8 mouse cellular contexts compared by ENCODE assay signal in the genomic region with DNA sequence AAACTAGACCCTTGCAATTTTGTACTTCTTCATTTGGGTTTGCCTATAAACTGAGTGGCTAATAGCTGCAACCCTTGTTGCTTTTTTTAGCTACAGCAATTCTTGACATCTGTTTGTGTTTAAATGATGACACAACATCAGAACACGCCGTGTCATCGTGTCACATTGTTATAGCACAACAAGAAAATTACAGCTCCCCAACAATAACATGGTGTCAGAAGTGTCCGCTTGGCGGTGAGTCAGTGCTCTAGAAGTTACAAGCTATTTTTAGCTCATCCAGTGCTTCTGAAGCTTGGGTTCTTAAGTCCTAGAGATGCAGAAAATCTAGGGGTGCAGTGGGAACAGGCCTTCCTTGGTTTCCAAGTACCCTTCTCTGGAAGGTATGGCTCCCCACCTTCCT. TPM values are rescaled to one million over a fixed set of nuclear protein-coding genes. Genes with fewer than 3 reads are reported as not detected.
DNase-seq lines count a peak whose midpoint lies in the region; ATAC-seq lines count a peak whose summit lies in the region.

No protein-coding gene starts in this region.

- H3K9me3 ChIP-seq in heart, embryonic 14.5 days (ENCODE audit: control insufficient read depth, low read length), result no peaks in the 10 kb centered on the region
- H3K9me3 ChIP-seq in liver, embryonic 15.5 days (replicated peaks), result no peaks in the 10 kb centered on the region

- no peak for ATAC-seq in heart, embryonic 14.5 days (ENCODE audit: insufficient number of reproducible peaks, insufficient read depth, low FRiP score, low read depth)
- ATAC-seq in liver, embryonic 15.5 days (ENCODE audit: insufficient read depth), result no peak
- ATAC-seq in neutrophil, adult 5-6 weeks (ENCODE audit: extremely low read depth, insufficient number of reproducible peaks, low FRiP score, poor library complexity, severe bottlenecking), result peak; percentile 34; the same call in 1 of the 2 replicates

- H3K4me1 ChIP-seq in heart, embryonic 14.5 days (ENCODE audit: control insufficient read depth in 2 of 2, insufficient read depth in 2 of 2, low read length in 2 of 2), result peaks cover 0 to 13% of the 10 kb centered on the region in 2 experiments; a peak in 2 of 4 replicates
- H3K4me1 ChIP-seq in liver, embryonic 15.5 days (replicated peaks), result peaks cover 20% of the 10 kb centered on the region

- peak overlapping the region; percentile 93; the same call in 1 of the 2 replicates for H3K9ac ChIP-seq in heart, embryonic 14.5 days (ENCODE audit: low read length)
- H3K9ac ChIP-seq in liver, embryonic 15.5 days, result no peak overlapping the region

- peak overlapping the region; percentile 95 to 97 for H3K4me3 ChIP-seq in heart, embryonic 14.5 days (ENCODE audit: control insufficient read depth in 1 of 2, insufficient read depth in 1 of 2, low read depth in 1 of 2, low read length in 2 of 2)
- peak overlapping the region; percentile 70 for H3K4me3 ChIP-seq in liver, embryonic 15.5 days (replicated peaks)

- peak overlapping the region; percentile 86 for H3K4me2 ChIP-seq in heart, embryonic 14.5 days (ENCODE audit: low read length)
- peak overlapping the region; percentile 86 for H3K4me2 ChIP-seq in liver, embryonic 15.5 days

- H3K27me3 ChIP-seq in heart, embryonic 14.5 days (ENCODE audit: control insufficient read depth, insufficient read depth, low read length), result no peaks in the 10 kb centered on the region
- H3K27me3 ChIP-seq in liver, embryonic 15.5 days, result no peaks in the 10 kb centered on the region

- peak; percentile 41 for DNase-seq in layer of hippocampus, adult 9-11 months
- DNase-seq in layer of hippocampus, postnatal 10 days (ENCODE audit: low spot score in 2 of 2), result no peak
- DNase-seq in T-cell, adult 2 months (ENCODE audit: low spot score), result peak; percentile 41
- no peak for DNase-seq in cerebellum, adult 9-10 months
- DNase-seq in layer of hippocampus, adult 8-10 months (ENCODE audit: low spot score in 2 of 2), result no peak

- peaks cover 6% of the 10 kb centered on the region; the same call in 1 of the 2 replicates for H3K36me3 ChIP-seq in heart, embryonic 14.5 days (ENCODE audit: control insufficient read depth, insufficient read depth, low read length)
- H3K36me3 ChIP-seq in liver, embryonic 15.5 days (replicated peaks), result 0 out of 2 replicates have a peak, but pooled peaks cover 3% of the 10 kb centered on the region

- 12% methylated on average over 5 of the region's 5 CpGs for WGBS in heart, embryonic 14.5 days
- 48% methylated on average over 5 of the region's 5 CpGs for WGBS in liver, embryonic 15.5 days (ENCODE audit: insufficient replicate concordance)

- H3K27ac ChIP-seq in heart, embryonic 14.5 days (replicated peaks in 1 of 2; ENCODE audit: control insufficient read depth in 1 of 2, insufficient read depth in 1 of 2, low read depth in 2 of 2, low read length in 2 of 2), result peak overlapping the region; percentile 65 to 97
- no peak overlapping the region for H3K27ac ChIP-seq in liver, embryonic 15.5 days (replicated peaks)

RNA-seq across cellular contexts. Expression of gene Fam214a, which starts 0.6 kb away (rescaled TPM):
- total RNA-seq in layer of hippocampus, postnatal 10 days (2021), result 10 to 100 TPM; 34.2 to 37.9 TPM
- 14.3 and 15.4 TPM in 2 replicates for polyA plus RNA-seq in heart, embryonic 14.5 days (2014; fragmentation: Nextera tagmentation; extraction: Ambion mirVana)
- polyA plus RNA-seq in liver, embryonic 15.5 days (2015; fragmentation: Nextera tagmentation; extraction: Ambion mirVana), result 1.9 and 2.1 TPM in 2 replicates
- 86.2 and 101 TPM in 2 replicates for total RNA-seq in neutrophil, adult 5-6 weeks (2017)
- 10 to 100 TPM; 41.4 to 54.5 (median 46.0) TPM for total RNA-seq in layer of hippocampus, adult 8-10 months (2022)

Comparison
In these comparisons a context has a peak if more than half of its experiments do, and no peak if none do; other contexts are left out.
1. DNase-seq: peak in layer of hippocampus, adult 9-11 months (single experiment) and T-cell, adult 2 months (single experiment); none in layer of hippocampus, postnatal 10 days (0 of 2), cerebellum, adult 9-10 months (single experiment) and layer of hippocampus, adult 8-10 months (0 of 2).